Mouse (Mus musculus): ENCODE results near the gene Frs3.

The Frs3 gene

GRCm38 (mm10) chr17:47735553-47736100, 46.8 kb downstream of the Frs3 start:
- no peak for DNase-seq (ENCODE audit: low spot score)

DNA sequence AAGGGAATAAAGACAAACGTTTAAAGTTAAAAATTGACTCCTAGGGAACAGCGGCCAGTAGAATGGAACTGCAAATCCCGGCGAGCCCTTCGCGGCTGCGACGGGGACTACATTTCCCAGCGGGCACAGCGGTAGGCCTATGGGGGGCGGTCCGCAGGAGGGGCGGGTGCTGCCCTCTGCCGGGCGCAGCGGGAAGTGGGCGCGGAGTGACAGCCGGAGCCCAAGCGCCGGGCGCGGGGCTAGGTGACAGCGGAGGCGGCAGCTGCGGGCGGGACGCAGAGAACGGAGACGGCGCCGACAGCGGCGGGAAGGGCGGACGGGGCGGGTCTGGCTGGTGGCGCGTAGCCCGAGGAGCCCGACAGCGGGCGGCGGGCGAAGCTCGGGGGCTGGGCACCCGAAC, 48.0 kb downstream of the Frs3 start, which contains the start of gene Tfeb:
Gene Tfeb, plus strand, starts transcription at position 175 of the 400 bp plus-strand sequence.
- peak; percentile 93 for DNase-seq (ENCODE audit: low spot score)

DNA sequence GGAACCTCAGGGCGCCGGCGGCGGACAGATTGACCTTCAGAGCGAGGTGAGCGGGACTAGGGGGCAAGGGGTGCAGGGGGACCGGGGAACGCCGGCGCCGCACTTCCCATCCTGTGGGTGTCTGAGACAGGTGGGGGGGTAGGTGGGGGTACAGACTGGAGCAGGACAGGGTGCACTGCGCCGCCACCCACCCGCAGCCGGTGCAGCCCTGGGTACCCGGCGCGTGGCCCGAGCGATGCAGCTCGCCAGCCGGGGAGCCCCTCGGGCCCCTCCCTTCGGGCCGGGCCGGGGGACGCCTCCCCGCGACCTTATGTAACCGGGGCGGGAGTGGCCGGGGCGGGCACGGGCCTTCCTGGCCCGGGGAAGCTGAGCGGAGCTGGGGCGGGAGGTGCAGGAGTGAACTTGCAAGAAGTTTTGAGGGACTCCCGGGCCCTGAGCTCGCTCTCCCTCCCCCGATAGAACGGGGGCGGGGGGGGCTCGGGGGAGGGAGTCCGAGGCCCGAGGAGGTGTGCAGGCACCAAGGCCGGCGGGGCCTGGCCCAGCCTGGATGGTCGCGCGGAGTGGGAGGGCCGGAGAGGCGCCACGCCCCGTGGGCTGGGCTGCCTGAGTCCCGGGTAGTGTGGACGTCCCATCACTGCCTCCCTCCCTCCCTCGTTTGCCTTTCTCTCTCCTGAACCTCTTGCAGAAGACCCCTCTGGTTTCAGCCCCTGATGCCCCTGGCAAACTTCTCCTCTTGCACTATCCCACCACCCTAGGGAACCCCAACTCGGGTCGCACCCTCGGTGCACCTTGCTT, 48.6 kb downstream of the Frs3 start:
- DNase-seq (ENCODE audit: low spot score) = peak; percentile 84

GRCm38 (mm10) chr17:47738066-47738878, 49.4 kb downstream of the Frs3 start:
- DNase-seq (ENCODE audit: low spot score) = peak; percentile 62

- DNase-seq (ENCODE audit: low spot score) = no peak
Measured at GRCm38 (mm10) chr17:47738879-47739798, 50.3 kb downstream of the Frs3 start.

- DNase-seq (ENCODE audit: low spot score) = no peak
Measured at GRCm38 (mm10) chr17:47740186-47740585, 51.4 kb downstream of the Frs3 start.

DNA sequence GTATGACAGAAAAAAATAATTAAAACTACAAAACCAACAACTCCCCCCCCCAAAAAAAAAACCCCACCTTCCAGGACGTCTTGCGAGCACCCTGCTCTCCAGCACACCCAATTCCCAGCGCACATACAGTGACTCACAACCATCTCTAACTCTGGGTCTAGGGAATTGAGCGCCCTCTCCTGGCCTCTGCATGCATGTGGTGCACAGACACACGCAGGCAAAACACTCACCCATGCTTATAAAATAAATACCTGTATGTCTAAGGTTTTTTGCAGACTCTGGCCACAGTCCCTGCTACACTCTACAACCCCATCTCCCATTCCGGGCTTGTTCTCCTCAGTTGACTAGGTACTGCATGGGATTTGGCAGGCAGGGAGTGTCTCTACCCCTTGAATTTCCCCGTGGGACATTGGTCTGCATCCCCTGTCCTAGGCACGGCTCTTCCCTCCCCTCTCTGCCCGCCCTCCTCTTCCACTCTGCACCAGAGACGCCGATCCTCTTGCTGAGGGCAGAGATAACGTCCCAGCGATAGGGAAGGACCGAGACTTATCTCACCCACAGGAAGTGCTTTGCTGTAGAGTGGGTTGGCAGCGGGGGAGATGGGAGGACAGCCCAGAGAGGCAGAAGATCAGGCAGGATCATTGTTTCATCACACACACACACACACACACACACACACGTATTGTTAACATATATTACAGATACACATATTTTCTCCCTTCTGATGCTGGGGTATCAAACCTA, 54.3 kb downstream of the Frs3 start:
- no peak for DNase-seq (ENCODE audit: low spot score)

DNA sequence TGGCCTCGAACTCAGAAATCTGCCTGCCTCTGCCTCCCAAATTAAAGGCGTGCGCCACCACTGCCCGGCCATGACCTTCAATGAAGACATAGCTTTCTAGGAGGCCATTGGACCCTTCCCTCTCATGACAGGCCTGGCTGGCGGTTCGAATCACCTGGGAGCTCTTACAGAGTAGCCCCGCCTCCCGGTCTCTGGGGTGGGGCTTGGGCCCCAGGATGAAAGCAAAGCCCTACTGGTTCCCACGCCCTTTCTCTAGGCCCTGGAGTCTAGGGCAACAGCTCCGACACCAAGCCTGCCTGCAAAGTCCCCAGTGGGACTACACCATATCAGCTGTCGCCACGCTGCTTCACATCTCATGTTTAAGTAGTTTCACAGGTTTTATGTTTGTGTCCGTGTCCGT, 55.3 kb downstream of the Frs3 start:
- no peak for DNase-seq (ENCODE audit: low spot score)

DNA sequence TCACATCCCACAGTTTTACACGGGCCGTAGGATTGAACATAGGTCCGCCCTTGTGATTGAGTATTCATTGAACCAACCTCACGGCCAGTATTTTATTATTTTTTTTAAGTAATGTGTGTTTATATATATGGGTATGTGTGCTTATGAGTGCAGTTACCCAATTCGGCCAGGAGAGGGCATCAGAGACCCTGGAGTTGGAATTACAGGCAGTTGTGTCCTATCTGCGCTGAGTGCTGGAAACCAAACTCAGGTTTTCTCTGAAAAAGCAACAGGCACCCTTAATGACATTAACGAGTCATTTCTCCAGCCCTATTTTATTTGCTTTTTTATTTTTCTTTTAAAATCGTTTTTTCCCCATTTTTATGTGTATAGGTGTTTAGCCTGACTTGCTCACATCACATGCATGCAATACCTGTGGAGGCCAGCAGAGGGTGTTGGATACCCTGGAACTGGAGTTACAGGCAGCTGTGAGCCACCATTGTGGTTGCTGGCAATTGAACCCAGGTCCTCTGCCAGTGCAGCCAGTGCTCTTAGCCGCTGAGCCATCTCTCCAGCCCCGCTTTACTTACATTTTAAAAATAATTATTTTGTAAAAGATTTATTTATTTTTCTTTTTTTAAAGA, 56.0 kb downstream of the Frs3 start:
- DNase-seq (ENCODE audit: low spot score) = peak; percentile 84

DNA sequence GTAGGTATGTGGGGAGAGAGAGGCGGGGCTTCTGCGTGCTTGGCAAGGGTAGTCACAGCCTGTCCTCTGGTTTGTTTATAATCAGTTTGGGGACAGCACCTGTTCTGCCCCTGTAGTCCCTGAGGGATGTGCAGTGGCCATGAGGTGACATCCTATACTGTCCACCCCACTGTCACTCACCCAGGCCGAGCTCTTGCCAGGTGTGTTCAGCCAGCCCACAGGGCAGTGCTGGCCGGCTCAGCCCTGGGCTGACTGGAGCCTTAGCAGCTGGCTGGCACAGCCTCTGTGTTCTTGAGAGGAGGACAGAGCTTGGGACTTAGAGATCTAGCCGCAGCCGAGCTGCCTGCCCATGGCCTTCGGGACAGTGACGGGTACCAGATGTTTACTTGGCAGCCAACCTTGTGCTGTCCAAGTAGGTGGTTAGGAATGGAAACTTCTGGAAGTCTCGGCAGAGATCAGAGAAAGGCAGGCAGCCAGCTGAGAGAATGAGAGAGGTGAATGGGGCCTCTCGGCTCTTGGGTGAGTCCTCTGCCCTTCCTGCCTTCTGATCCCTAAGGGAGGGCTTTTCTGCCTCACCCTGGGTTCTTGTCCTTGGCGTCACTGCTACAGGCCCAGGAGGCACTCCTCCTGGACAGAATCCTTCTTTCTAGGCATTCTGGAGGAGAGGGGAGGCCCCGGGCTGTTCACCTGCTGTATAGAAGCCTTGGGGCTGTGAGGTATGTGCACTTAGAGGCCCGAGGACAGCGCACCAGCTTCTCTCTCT, 60.1 kb downstream of the Frs3 start:
- peak; percentile 52 for DNase-seq (ENCODE audit: low spot score)

DNA sequence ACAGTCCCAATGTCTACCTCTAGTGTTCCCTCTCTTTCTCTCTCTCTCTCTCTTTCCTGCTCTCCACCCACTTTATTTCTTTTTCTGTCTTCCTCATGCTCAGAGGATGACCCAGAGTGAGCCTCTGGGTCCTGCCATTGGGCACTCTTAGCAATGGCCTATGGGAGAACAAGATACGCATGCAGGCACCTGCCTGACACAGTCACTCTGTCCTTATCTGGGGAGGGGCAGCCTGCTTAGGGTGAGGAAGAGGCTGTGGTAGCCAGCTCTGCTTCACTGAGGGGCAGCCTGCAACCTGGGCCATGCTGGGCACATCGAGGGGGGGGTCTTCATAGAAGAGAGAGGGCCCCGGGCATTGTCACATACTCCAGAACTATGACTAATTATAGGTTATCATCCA, 60.8 kb downstream of the Frs3 start:
- no peak for DNase-seq (ENCODE audit: low spot score)

DNA sequence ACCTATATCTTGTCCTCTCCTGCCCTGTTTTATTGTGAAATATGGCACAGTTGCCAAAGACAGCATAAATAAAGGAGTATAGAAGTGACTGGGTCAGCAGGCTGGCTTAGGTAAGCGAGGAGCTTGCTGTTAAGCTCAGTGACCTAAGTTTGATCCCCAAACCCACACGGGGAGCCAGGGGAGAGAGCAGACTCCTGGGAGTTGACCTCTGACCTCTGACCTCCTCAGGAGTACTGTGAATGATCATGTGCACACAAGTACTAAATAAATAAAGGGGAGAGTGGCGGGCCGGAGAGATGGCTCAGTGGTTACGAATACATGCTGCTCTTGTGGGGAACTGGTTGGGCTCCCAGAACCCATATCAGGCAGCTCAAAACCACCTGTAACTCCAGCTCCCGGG, 61.3 kb downstream of the Frs3 start:
- DNase-seq (ENCODE audit: low spot score) = no peak

DNA sequence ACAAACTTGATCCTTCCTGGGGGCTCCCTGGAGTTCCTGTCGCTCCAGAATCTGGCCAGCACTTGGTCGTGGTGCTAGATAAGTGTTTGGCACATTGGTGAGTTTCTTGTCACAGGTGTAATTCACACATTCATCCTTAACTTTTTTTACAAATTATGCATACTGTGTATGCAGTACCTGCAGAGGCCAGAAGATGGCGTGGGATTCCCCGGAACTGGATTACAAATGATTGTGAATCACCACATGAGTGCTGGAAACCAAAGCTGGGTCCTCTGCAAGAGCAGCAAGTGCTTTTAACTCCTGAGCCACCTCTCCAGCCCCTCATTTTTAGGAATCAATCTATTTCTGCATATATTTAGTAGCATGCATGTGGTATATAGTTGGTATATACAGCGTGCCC, 63.0 kb downstream of the Frs3 start:
- DNase-seq (ENCODE audit: low spot score) = no peak

GRCm38 (mm10) chr17:47753130-47753775, 64.4 kb downstream of the Frs3 start:
- no peak for DNase-seq (ENCODE audit: low spot score)

All from testis, postnatal 14 days (tissue).